Mouse (Mus musculus): ENCODE measurements around the gene Cox4i1. TPM values are rescaled to one million over a fixed set of nuclear protein-coding genes. Genes with fewer than 3 reads are reported as not detected.

Cox4i1 gene
- polyA plus RNA-seq, 1 experiment from 2014 or later, result 831 TPM

GRCm38 (mm10) chr8:120632969-120633664 is 34.9 kb upstream of the Cox4i1 start:
- H3K4me3 ChIP-seq, result peak overlapping the region; percentile 59; the same call in 1 of the 2 replicates
- 40% methylated on average over 17 of the region's 17 CpGs for WGBS (ENCODE audit: insufficient replicate concordance)
- no peak overlapping the region for H3K27ac ChIP-seq
- peaks cover 86% of the 10 kb centered on the region for H3K27me3 ChIP-seq (replicated peaks)
- no peaks in the 10 kb centered on the region for H3K36me3 ChIP-seq
- H3K4me1 ChIP-seq, result peaks cover 16% of the 10 kb centered on the region
- H3K9me3 ChIP-seq (replicated peaks), result 0 out of 2 replicates have a peak, but pooled peaks cover 4% of the 10 kb centered on the region
- H3K9ac ChIP-seq, result no peak overlapping the region
- H3K4me2 ChIP-seq, result peak overlapping the region; percentile 91
- no peak for ATAC-seq

GRCm38 (mm10) chr8:120633665-120634271 is 34.3 kb upstream of the Cox4i1 start:
- H3K4me2 ChIP-seq, result peak overlapping the region; percentile 91
- peaks cover 81% of the 10 kb centered on the region for H3K27me3 ChIP-seq (replicated peaks)
- H3K9ac ChIP-seq, result peak overlapping the region; percentile 57
- peak overlapping the region; percentile 59 for H3K4me3 ChIP-seq
- 0 out of 2 replicates have a peak, but pooled peaks have one; percentile 14 for ATAC-seq
- no peaks in the 10 kb centered on the region for H3K36me3 ChIP-seq
- no peak overlapping the region for H3K27ac ChIP-seq
- WGBS (ENCODE audit: insufficient replicate concordance), result 2% methylated on average over 44 of the region's 44 CpGs
- H3K9me3 ChIP-seq (replicated peaks), result 0 out of 2 replicates have a peak, but pooled peaks cover 4% of the 10 kb centered on the region
- peaks cover 16% of the 10 kb centered on the region for H3K4me1 ChIP-seq

- Histone ChIP-seq H3K9ac (peak overlapping the region; percentile 57), H3K36me3 (no peaks in the 10 kb centered on the region), H3K27ac (no peak overlapping the region), H3K27me3 (replicated peaks) (peaks cover 81% of the 10 kb centered on the region), H3K4me1 (peaks cover 16% of the 10 kb centered on the region), H3K4me2 (peak overlapping the region; percentile 91), H3K4me3 (peak overlapping the region; percentile 59), H3K9me3 (replicated peaks) (0 out of 2 replicates have a peak, but pooled peaks cover 4% of the 10 kb centered on the region)
- ATAC-seq, result peak; percentile 53; the same call in 1 of the 2 replicates
- 1% methylated on average over 34 of the region's 42 CpGs for WGBS (ENCODE audit: insufficient replicate concordance)
Observed at GRCm38 (mm10) chr8:120634329-120634839, 33.6 kb upstream of the Cox4i1 start.

GRCm38 (mm10) chr8:120641245-120641644 is 26.8 kb upstream of the Cox4i1 start:
- Histone ChIP-seq H3K4me3 (no peak overlapping the region), H3K27me3 (replicated peaks) (peaks cover 19% of the 10 kb centered on the region), H3K36me3 (no peaks in the 10 kb centered on the region), H3K9me3 (replicated peaks) (no peaks in the 10 kb centered on the region), H3K9ac (no peak overlapping the region), H3K4me1 (peaks cover 4% of the 10 kb centered on the region; the same call in 1 of the 2 replicates), H3K27ac (no peak overlapping the region), H3K4me2 (no peak overlapping the region)
- WGBS (ENCODE audit: insufficient replicate concordance), result 18% methylated on average over 8 of the region's 8 CpGs
- no peak for ATAC-seq

GRCm38 (mm10) chr8:120642031-120642662 is 25.9 kb upstream of the Cox4i1 start:
- H3K4me3 ChIP-seq, result no peak overlapping the region

GRCm38 (mm10) chr8:120644663-120645062 is 23.4 kb upstream of the Cox4i1 start:
- Histone ChIP-seq H3K9me3 (replicated peaks) (no peaks in the 10 kb centered on the region), H3K4me3 (no peak overlapping the region), H3K27ac (no peak overlapping the region), H3K4me1 (peaks cover 4% of the 10 kb centered on the region; the same call in 1 of the 2 replicates), H3K9ac (no peak overlapping the region), H3K27me3 (replicated peaks) (peaks cover 6% of the 10 kb centered on the region), H3K36me3 (no peaks in the 10 kb centered on the region), H3K4me2 (no peak overlapping the region)
- no peak for ATAC-seq
- 77% methylated on average over 7 of the region's 7 CpGs for WGBS (ENCODE audit: insufficient replicate concordance)

More at GRCm38 (mm10) chr8:120642031-120642662, 25.9 kb upstream of the Cox4i1 start:
- ATAC-seq, result no peak
- WGBS (ENCODE audit: insufficient replicate concordance), result 54% methylated on average over 10 of the region's 10 CpGs
- H3K4me1 ChIP-seq, result peaks cover 4% of the 10 kb centered on the region; the same call in 1 of the 2 replicates
- H3K36me3 ChIP-seq, result no peaks in the 10 kb centered on the region
- H3K4me2 ChIP-seq, result no peak overlapping the region
- H3K27ac ChIP-seq, result no peak overlapping the region
- H3K27me3 ChIP-seq (replicated peaks), result peaks cover 12% of the 10 kb centered on the region
- no peaks in the 10 kb centered on the region for H3K9me3 ChIP-seq (replicated peaks)
- no peak overlapping the region for H3K9ac ChIP-seq

GRCm38 (mm10) chr8:120647532-120647931 is 20.5 kb upstream of the Cox4i1 start, which contains the start of gene 1190005I06Rik:
Gene 1190005I06Rik (minus strand): TSS chr8:120647632.
- 58% methylated on average over 7 of the region's 7 CpGs for WGBS (ENCODE audit: insufficient replicate concordance)
- no peak within 1 kb of the TSS for H3K27ac ChIP-seq
- H3K4me2 ChIP-seq, result no peak within 1 kb of the TSS
- no peak for ATAC-seq
- no peak within 1 kb of the TSS for H3K9ac ChIP-seq
- H3K9me3 ChIP-seq (replicated peaks), result no peaks in the 10 kb centered on the region
- H3K4me3 ChIP-seq, result no peak within 1 kb of the TSS
- H3K27me3 ChIP-seq (replicated peaks), result 0 out of 2 replicates have a peak, but pooled peaks cover 4% of the 10 kb centered on the region
- no peaks in the 10 kb centered on the region for H3K4me1 ChIP-seq
- 0 out of 2 replicates have a peak, but pooled peaks cover under 1% of the 10 kb centered on the region for H3K36me3 ChIP-seq

GRCm38 (mm10) chr8:120656322-120657052 is 11.5 kb upstream of the Cox4i1 start:
- Histone ChIP-seq H3K4me1 (no peaks in the 10 kb centered on the region), H3K27me3 (replicated peaks) (no peaks in the 10 kb centered on the region), H3K36me3 (peaks cover 88% of the 10 kb centered on the region), H3K9ac (no peak overlapping the region), H3K9me3 (replicated peaks) (no peaks in the 10 kb centered on the region), H3K27ac (no peak overlapping the region), H3K4me3 (no peak overlapping the region), H3K4me2 (no peak overlapping the region)
- WGBS (ENCODE audit: insufficient replicate concordance), result 83% methylated on average over 7 of the region's 7 CpGs
- ATAC-seq, result no peak

GRCm38 (mm10) chr8:120657415-120657814 is 10.6 kb upstream of the Cox4i1 start:
- 90% methylated on average over 8 of the region's 8 CpGs for WGBS (ENCODE audit: insufficient replicate concordance)
- peaks cover 88% of the 10 kb centered on the region for H3K36me3 ChIP-seq
- ATAC-seq, result no peak
- H3K4me1 ChIP-seq, result no peaks in the 10 kb centered on the region
- H3K27me3 ChIP-seq (replicated peaks), result no peaks in the 10 kb centered on the region
- no peak overlapping the region for H3K4me2 ChIP-seq
- H3K9me3 ChIP-seq (replicated peaks), result no peaks in the 10 kb centered on the region
- no peak overlapping the region for H3K27ac ChIP-seq
- no peak overlapping the region for H3K4me3 ChIP-seq
- H3K9ac ChIP-seq, result no peak overlapping the region

GRCm38 (mm10) chr8:120664566-120664965 is 3.5 kb upstream of the Cox4i1 start:
- 72% methylated on average over 6 of the region's 6 CpGs for WGBS (ENCODE audit: insufficient replicate concordance)
- Histone ChIP-seq H3K36me3 (peaks cover 46% of the 10 kb centered on the region), H3K4me3 (no peak overlapping the region), H3K4me2 (no peak overlapping the region), H3K9me3 (replicated peaks) (no peaks in the 10 kb centered on the region), H3K9ac (no peak overlapping the region), H3K4me1 (peaks cover 44% of the 10 kb centered on the region), H3K27me3 (replicated peaks) (no peaks in the 10 kb centered on the region), H3K27ac (no peak overlapping the region)
- ATAC-seq, result no peak

GRCm38 (mm10) chr8:120665726-120666455 is 2.1 kb upstream of the Cox4i1 start:
- Histone ChIP-seq H3K36me3 (peaks cover 46% of the 10 kb centered on the region), H3K4me3 (peak overlapping the region; percentile 96), H3K27ac (no peak overlapping the region), H3K27me3 (replicated peaks) (no peaks in the 10 kb centered on the region), H3K9ac (peak overlapping the region; percentile 12; the same call in 1 of the 2 replicates), H3K4me2 (peak overlapping the region; percentile 91), H3K9me3 (replicated peaks) (no peaks in the 10 kb centered on the region), H3K4me1 (peaks cover 57% of the 10 kb centered on the region)
- whole genome bisulfite sequencing (ENCODE audit: insufficient replicate concordance), result 72% methylated on average over 3 of the region's 3 CpGs
- ATAC-seq, result no peak
